Mouse (Mus musculus) liver, postnatal 0 days (tissue): ENCODE results near the gene Idua. TPM values are rescaled to one million over a fixed set of nuclear protein-coding genes. Genes with fewer than 3 reads are reported as not detected.

ENCODE experiments used
- ATAC-seq: fragments of 200-750 bp; cut with Nextera tagmentation; 2 replicates; pipeline ENCODE4 v1.8.0; 2017; ENCODE audit warnings: mild to moderate bottlenecking, moderate library complexity
- DNase-seq: peaks from one replicate; pipeline ENCODE4 v3.0.0-alpha.2; 2016
- H3K27ac ChIP-seq: fragments of 300-500 bp; sonication (generic); 2 replicates; pipeline ENCODE4 v1.5.1; 2014; ENCODE audit warnings: antibody characterized with exemption, moderate library complexity, mild to moderate bottlenecking, low read depth
- H3K27me3 ChIP-seq: fragments of 300-500 bp; sonication (generic); 2 replicates; pipeline ENCODE4 v1.6.1; 2014; ENCODE audit warnings: low read length, control low read depth, mixed read lengths; ENCODE audit not compliant: insufficient read depth
- H3K36me3 ChIP-seq: fragments of 300-500 bp; sonication (generic); replicated peaks from 2 replicates; pipeline ENCODE4 v1.6.1; 2014; ENCODE audit warnings: mild to moderate bottlenecking, control low read depth, low read length, moderate library complexity, mixed read lengths; ENCODE audit not compliant: insufficient read depth
- H3K4me1 ChIP-seq: fragments of 300-500 bp; sonication (generic); 2 replicates; pipeline ENCODE4 v1.6.1; 2014; ENCODE audit warnings: antibody characterized with exemption, mild to moderate bottlenecking, control low read depth; ENCODE audit not compliant: insufficient read depth
- H3K4me2 ChIP-seq: fragments of 300-500 bp; sonication (generic); 2 replicates; pipeline ENCODE4 v1.6.1; 2014; ENCODE audit warnings: low read depth, mild to moderate bottlenecking, low read length, moderate library complexity, mixed read lengths
- H3K4me3 ChIP-seq: fragments of 300-500 bp; sonication (generic); 2 replicates; pipeline ENCODE4 v1.5.1; 2014; ENCODE audit warnings: low read depth, low read length
- H3K9ac ChIP-seq: fragments of 300-500 bp; sonication (generic); replicated peaks from 2 replicates; pipeline ENCODE4 v1.6.1; 2014; ENCODE audit warnings: mild to moderate bottlenecking, moderate library complexity
- H3K9me3 ChIP-seq: fragments of 300-500 bp; sonication (generic); 2 replicates; pipeline ENCODE4 v1.6.1; 2016; ENCODE audit warnings: mild to moderate bottlenecking, control low read depth, low read length, mixed read lengths
- CTCF ChIP-seq: sonication (generic); IDR thresholded peaks from 2 replicates; pipeline ENCODE4 v1.5.1; 2016; ENCODE audit warnings: antibody characterized with exemption, low read depth
- EP300 ChIP-seq: IDR thresholded peaks from 2 replicates; pipeline ENCODE4 v1.6.1; 2016; ENCODE audit warnings: antibody characterized with exemption, low read depth, mild to moderate bottlenecking
- WGBS: fragments of 180-500 bp; shearing (Covaris S2); extraction: QIAGEN DNeasy Blood & Tissue Kit; methylation state at CpG from one replicate; pipeline ENCODE4 v1.1.7; 2014; ENCODE audit not compliant: insufficient replicate concordance; 5-methylcytosine and 5-hydroxymethylcytosine counted together
- polyA plus RNA-seq: library from polyadenylated mRNA; unstranded; fragments of >200 nt; fragmentation: Nextera tagmentation; extraction: Ambion mirVana; gene quantifications from 2 replicates; pipeline ENCODE4 v1.2.1, GENCODE M21; 2015

The Idua gene
- polyA plus RNA-seq, 1 experiment from 2014 or later = 3.9 TPM

DNA sequence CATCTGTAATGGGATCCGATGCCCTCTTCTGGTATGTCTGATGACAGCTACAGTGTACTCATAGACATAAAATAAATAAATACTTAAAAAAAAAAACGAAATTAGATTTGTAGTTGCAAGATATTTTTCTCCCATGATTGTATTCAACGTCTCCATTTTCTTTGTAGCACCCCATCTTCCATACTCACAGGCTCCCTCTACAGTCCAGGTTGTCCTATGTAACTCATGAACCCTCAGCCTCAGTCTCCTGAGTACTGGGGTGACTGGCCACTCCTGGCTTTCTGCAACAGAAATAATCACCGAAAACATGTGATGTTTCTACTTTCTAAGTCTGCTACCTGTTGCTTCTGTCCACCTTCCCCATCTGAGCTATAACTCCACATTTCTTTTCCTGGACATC lies 31.0 kb downstream of the Idua start:
- H3K4me3 ChIP-seq = no peak overlapping the region
- H3K4me1 ChIP-seq = peaks cover 19% of the 10 kb centered on the region
- H3K9me3 ChIP-seq = no peaks in the 10 kb centered on the region
- no peak overlapping the region for H3K27ac ChIP-seq
- H3K4me2 ChIP-seq = no peak overlapping the region
- DNase-seq = no peak
- 66% methylated on average over 4 of the region's 4 CpGs for WGBS
- ATAC-seq = no peak
- 0 out of 2 replicates have a peak, but pooled peaks cover 3% of the 10 kb centered on the region for H3K27me3 ChIP-seq
- H3K9ac ChIP-seq = no peak overlapping the region
- no peak for TF ChIP-seq EP300
- TF ChIP-seq CTCF = peak; percentile 53
- no peaks in the 10 kb centered on the region for H3K36me3 ChIP-seq

DNA sequence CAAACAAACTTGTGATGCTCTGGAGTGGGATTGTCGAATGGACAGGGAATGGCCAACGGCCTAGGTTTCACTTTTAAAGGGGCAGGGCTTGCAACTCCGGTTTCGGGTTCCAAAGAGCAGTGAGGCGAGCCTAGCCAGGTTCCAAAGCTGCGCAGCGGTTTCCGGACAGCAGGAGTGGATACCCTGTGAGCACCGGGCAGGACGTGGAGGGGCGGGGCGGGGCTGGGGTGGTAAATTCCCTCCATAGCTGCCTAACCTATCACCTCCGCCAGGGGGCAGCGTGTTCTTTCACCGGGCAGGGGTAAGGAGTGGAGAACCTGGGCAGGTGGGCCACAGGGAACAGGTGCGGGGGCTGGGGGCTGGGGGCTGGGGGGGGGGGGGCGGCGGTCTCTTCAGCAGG lies 32.1 kb downstream of the Idua start, which contains the start of gene Fgfrl1:
Gene Fgfrl1, plus strand, starts transcription at position 112 of the 400 bp plus-strand sequence.
- DNase-seq (peak; percentile 89), ATAC-seq (peak; percentile 33)
- Histone ChIP-seq H3K9me3 (no peaks in the 10 kb centered on the region), H3K27ac (no peak within 1 kb of the TSS), H3K36me3 (no peaks in the 10 kb centered on the region), H3K4me1 (peaks cover 19% of the 10 kb centered on the region), H3K4me3 (peak within 1 kb of the TSS; percentile 78), H3K4me2 (peak within 1 kb of the TSS; percentile 100), H3K27me3 (0 out of 2 replicates have a peak, but pooled peaks cover 3% of the 10 kb centered on the region), H3K9ac (peak within 1 kb of the TSS; percentile 46)
- 1% methylated on average over 16 of the region's 18 CpGs for WGBS
- TF ChIP-seq CTCF = peak; percentile 73
- TF ChIP-seq EP300 = no peak

GRCm38 (mm10) chr5:108693872-108694288 lies 33.7 kb downstream of the Idua start:
- Histone ChIP-seq H3K9ac (peak overlapping the region; percentile 78), H3K4me3 (peak overlapping the region; percentile 78), H3K9me3 (no peaks in the 10 kb centered on the region), H3K4me1 (peaks cover 19% of the 10 kb centered on the region), H3K27me3 (0 out of 2 replicates have a peak, but pooled peaks cover 3% of the 10 kb centered on the region), H3K36me3 (no peaks in the 10 kb centered on the region), H3K27ac (peak overlapping the region; percentile 39; the same call in 1 of the 2 replicates), H3K4me2 (peak overlapping the region; percentile 100)
- WGBS = under 1% methylated on average over 29 of the region's 43 CpGs
- peak; percentile 96 for ATAC-seq
- TF ChIP-seq CTCF = no peak
- TF ChIP-seq EP300 = no peak
- peak; percentile 95 for DNase-seq

DNA sequence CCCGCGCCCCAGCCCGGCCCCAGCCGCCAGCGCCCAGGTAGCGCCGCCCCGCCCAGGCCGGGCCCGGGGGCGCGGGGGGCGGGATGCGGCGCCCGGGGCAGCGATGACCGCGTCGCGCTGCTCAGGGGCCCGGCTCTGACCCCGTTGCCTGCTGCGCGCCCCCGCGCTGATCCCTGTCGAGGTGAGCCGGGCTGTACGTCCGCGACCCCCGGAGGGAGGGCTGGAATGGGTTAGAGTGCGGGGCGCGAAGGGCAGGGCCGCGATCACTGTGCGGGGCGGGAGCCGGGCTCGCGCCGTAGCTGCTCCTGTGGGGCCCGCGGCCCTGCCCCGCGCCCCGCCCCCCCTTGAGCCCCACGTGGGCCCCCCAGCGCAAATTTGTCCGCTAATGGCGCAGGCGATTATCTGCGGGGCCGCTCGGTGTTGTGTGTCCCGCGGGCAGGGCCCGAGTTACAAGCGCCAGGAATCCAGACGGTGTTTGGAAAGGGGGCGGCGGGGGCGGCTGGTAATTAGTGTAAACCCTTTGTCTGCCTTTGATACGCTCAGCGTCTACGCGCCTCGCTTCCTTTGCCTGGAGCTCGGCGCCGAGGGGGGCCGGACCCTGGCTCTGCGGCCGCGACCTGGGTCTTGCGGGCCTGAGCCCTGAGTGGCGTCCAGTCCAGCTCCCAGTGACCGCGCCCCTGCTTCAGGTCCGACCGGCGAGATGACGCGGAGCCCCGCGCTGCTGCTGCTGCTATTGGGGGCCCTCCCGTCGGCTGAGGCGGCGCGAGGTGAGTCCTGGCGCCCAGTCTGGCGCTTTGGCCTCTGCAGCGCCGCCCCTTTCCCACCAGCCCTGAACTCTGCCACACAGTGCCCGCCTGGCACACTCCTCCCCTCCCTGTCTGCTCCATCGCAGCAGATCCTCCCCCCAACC lies 34.5 kb downstream of the Idua start:
- TF ChIP-seq CTCF = no peak
- TF ChIP-seq EP300 = no peak
- under 1% methylated on average over 88 of the region's 99 CpGs for WGBS
- Histone ChIP-seq H3K9me3 (no peaks in the 10 kb centered on the region), H3K9ac (peak overlapping the region; percentile 78), H3K36me3 (no peaks in the 10 kb centered on the region), H3K4me1 (peaks cover 19% of the 10 kb centered on the region), H3K27ac (peak overlapping the region; percentile 39; the same call in 1 of the 2 replicates), H3K4me3 (peak overlapping the region; percentile 78), H3K27me3 (0 out of 2 replicates have a peak, but pooled peaks cover 3% of the 10 kb centered on the region), H3K4me2 (peak overlapping the region; percentile 100)
- ATAC-seq (peak; percentile 48), DNase-seq (peak; percentile 50)

DNA sequence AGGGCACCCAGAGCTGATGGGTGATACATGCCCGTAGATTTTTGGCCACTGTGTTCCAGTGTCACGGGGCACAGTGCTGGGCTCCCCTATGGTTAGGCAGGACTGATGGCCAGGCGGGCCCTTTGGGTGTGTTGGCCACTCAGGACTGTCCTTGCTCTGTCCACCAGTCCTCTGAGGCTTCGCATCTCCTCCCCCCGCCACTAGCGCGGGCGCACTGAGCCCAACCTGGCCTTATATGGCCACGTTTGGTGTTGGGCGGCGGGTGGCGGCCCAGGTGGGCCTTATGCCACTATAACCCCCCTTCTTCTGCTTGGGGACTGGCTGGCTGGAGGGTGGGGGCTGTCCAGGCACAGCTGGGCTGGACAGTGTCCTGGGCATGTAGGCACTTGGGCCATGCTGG lies 35.7 kb downstream of the Idua start:
- ATAC-seq = no peak
- WGBS = 91% methylated on average over 12 of the region's 12 CpGs
- no peak for TF ChIP-seq EP300
- TF ChIP-seq CTCF = no peak

GRCm38 (mm10) chr5:108696542-108696941 lies 36.4 kb downstream of the Idua start:
- WGBS = 81% methylated on average over 3 of the region's 3 CpGs
- no peaks in the 10 kb centered on the region for H3K36me3 ChIP-seq
- H3K9me3 ChIP-seq = no peaks in the 10 kb centered on the region
- DNase-seq (no peak), ATAC-seq (no peak)
- no peak overlapping the region for H3K4me3 ChIP-seq
- no peak overlapping the region for H3K4me2 ChIP-seq
- H3K4me1 ChIP-seq = peaks cover 22% of the 10 kb centered on the region
- TF ChIP-seq EP300 (no peak), CTCF (no peak)
- no peak overlapping the region for H3K9ac ChIP-seq
- 0 out of 2 replicates have a peak, but pooled peaks cover 3% of the 10 kb centered on the region for H3K27me3 ChIP-seq
- H3K27ac ChIP-seq = no peak overlapping the region

More for the DNA sequence above, 35.7 kb downstream of the Idua start:
- no peaks in the 10 kb centered on the region for H3K9me3 ChIP-seq
- no peak overlapping the region for H3K4me3 ChIP-seq
- no peak overlapping the region for H3K4me2 ChIP-seq
- 0 out of 2 replicates have a peak, but pooled peaks cover 3% of the 10 kb centered on the region for H3K27me3 ChIP-seq
- no peak overlapping the region for H3K9ac ChIP-seq
- H3K36me3 ChIP-seq = no peaks in the 10 kb centered on the region
- H3K27ac ChIP-seq = no peak overlapping the region
- H3K4me1 ChIP-seq = peaks cover 22% of the 10 kb centered on the region
- no peak for DNase-seq
